Mouse (Mus musculus) lung, adult 2 months (tissue): ENCODE measurements around the gene Cacna1c.

ENCODE experiments used
- CTCF ChIP-seq: fragments of 200-500 bp; IDR thresholded peaks from 2 replicates; pipeline ENCODE4 v1.5.1; 2011; ENCODE audit warnings: mild to moderate bottlenecking, low read length, control low read depth; ENCODE audit not compliant: insufficient read depth
- POLR2A ChIP-seq: fragments of 200-500 bp; IDR thresholded peaks from 2 replicates; pipeline ENCODE4 v1.6.1; 2011; ENCODE audit warnings: low read depth, mild to moderate bottlenecking, control low read depth, low read length, borderline replicate concordance; ENCODE audit errors: extremely low read depth

GRCm38 (mm10) chr6:119180188-119180587, 16.0 kb downstream of the Cacna1c start:
- TF ChIP-seq CTCF (no peak), POLR2A (no peak)
